Mouse (Mus musculus): Measurements from ENCODE around the gene Bcat2.
A peak's percentile ranks its signal among the peaks of the same experiment; 100 is the strongest.

Gene Bcat2

GRCm38 (mm10) chr7:45574472-45575379, 4.8 kb downstream of the Bcat2 start:
- DNase-seq (ENCODE audit: inconsistent age in 2 of 2, low spot score in 1 of 2) = no peak

GRCm38 (mm10) chr7:45585923-45586322, 16.0 kb downstream of the Bcat2 start:
- DNase-seq (ENCODE audit: inconsistent age in 2 of 2, low spot score in 1 of 2) = peak in 1 of 2 experiments; percentile 4

- peak in 1 of 2 experiments; percentile 32 for DNase-seq (ENCODE audit: inconsistent age in 2 of 2, low spot score in 1 of 2)
Measured at GRCm38 (mm10) chr7:45587631-45588592, 18.0 kb downstream of the Bcat2 start.

DNA sequence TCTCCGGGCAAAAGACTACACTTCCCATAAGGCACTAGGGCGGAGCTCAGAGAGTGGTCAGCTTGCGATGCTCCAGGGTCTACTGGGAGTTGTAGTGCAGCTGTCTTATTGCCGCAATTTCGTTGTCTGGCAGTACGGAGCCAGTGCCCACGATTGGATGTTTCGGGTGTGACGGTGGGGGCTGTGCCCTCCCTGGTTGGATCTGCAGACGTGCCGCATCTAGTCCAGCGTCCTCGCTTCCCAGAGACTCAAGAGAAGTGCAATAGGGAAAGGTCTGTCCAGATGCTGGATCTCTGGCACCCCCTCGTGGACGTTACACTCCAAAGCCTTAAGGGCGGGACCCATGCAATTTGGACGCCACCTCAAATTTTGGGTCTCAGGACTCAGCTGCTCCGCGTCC, 19.2 kb downstream of the Bcat2 start:
- DNase-seq (ENCODE audit: inconsistent age in 2 of 2, low spot score in 1 of 2) = peak; percentile 97 to 98

- peak in 1 of 2 experiments; percentile 21 for DNase-seq (ENCODE audit: inconsistent age in 2 of 2, low spot score in 1 of 2)
Measured at GRCm38 (mm10) chr7:45589898-45590297, 19.9 kb downstream of the Bcat2 start.

DNA sequence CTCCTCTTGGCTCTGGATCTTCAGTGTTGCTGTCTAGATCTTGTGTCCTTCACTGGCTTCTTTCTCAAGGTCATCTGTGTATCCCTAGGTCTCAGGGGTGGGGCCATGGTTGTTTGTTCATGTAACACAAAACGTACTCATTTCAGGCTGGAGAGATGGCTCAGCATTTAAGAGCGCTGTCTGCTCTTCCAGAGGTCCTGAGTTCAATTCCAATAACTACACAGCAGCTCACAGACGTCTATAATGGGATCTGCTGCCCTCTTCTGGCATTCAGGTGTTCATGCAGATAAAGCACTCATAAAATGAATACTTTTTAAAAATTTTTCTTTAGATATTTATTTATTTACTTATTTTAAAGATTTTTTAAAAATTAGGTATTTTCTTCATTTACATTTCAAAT, 20.9 kb downstream of the Bcat2 start:
- peak; percentile 31 to 61 for DNase-seq (ENCODE audit: inconsistent age in 2 of 2, low spot score in 1 of 2)

DNA sequence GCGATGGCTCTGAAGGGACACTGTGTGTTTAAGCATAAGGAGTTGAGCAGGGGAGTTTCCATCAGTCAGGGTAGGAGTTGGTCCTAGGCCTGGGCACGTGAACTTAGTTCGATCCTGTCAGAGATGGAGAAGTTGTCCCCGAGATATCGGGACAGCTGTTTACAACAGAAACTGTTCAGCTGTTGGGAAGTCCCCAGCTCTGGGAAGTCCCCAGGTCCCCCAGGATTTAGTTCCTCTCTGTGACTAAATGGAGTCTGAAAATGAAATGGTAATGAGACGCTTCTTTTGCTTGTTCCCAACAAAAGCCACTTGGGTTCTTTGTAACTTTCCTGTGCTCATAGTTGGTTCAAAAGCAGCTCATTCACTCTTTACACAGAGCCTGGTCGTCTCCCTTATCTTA, 21.9 kb downstream of the Bcat2 start:
- DNase-seq (ENCODE audit: inconsistent age in 2 of 2, low spot score in 1 of 2) = peak in 1 of 2 experiments; percentile 3

DNA sequence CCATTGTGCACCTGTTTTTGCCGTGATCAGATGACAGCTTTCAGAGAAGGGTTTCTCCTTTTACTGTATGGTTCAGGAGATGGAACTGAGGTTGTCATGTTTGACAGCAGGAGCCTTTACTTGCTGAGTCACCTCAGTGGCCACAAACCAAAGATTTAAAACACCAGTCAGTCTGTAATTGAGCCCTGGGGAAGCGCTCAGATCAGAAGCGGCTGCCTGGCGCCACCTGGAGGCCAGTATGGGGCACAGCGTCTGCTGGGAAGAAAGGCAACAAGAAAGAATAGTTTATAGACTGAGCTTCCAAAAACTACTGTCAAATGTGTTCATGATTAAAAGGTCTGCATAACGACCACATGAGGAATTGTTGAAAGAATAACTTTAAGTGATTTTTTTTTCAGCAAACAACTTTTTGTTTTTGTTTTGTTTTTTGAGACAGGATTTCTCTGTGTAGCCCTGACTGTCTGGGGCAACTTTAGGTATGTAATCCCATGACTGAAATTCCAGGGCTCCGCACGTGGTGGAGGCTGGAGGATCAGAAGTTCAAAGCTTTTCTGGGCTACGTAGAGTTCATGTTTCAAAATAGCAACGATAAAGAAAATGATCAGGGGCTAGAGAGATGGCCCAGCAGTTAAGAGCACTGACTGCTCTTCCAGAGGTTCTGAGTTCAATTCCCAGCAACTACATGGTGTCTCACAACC, 23.3 kb downstream of the Bcat2 start:
- DNase-seq (ENCODE audit: inconsistent age in 2 of 2, low spot score in 1 of 2) = peak; percentile 77 to 91

GRCm38 (mm10) chr7:45595176-45595575, 25.2 kb downstream of the Bcat2 start:
- peak in 1 of 2 experiments; percentile 7 for DNase-seq (ENCODE audit: inconsistent age in 2 of 2, low spot score in 1 of 2)

DNA sequence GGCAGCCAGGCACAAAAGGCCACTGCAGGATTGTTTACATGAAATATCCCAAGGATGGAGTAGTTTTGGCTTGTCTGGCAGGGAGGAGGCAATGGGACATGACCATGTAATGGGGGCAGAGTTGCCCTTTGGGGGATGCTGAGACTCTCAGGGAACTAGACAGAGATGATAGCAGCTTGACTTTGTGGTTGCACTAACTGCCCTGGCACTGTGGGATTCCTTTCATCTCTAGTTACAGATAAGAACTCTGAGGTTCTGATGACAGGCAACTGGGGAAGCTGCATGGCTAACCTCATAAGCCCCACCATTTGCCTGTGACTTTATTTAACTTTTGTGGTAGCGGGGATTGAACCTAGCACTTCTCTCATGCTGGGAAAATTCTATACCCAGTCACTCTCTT, 26.2 kb downstream of the Bcat2 start:
- DNase-seq (ENCODE audit: inconsistent age in 2 of 2, low spot score in 1 of 2) = peak in 1 of 2 experiments; percentile 64

GRCm38 (mm10) chr7:45597013-45597412, 27.1 kb downstream of the Bcat2 start:
- no peak for DNase-seq (ENCODE audit: inconsistent age in 2 of 2, low spot score in 1 of 2)

- peak in 1 of 2 experiments; percentile 11 for DNase-seq (ENCODE audit: inconsistent age in 2 of 2, low spot score in 1 of 2)
Measured at GRCm38 (mm10) chr7:45597527-45597926, 27.6 kb downstream of the Bcat2 start.

DNA sequence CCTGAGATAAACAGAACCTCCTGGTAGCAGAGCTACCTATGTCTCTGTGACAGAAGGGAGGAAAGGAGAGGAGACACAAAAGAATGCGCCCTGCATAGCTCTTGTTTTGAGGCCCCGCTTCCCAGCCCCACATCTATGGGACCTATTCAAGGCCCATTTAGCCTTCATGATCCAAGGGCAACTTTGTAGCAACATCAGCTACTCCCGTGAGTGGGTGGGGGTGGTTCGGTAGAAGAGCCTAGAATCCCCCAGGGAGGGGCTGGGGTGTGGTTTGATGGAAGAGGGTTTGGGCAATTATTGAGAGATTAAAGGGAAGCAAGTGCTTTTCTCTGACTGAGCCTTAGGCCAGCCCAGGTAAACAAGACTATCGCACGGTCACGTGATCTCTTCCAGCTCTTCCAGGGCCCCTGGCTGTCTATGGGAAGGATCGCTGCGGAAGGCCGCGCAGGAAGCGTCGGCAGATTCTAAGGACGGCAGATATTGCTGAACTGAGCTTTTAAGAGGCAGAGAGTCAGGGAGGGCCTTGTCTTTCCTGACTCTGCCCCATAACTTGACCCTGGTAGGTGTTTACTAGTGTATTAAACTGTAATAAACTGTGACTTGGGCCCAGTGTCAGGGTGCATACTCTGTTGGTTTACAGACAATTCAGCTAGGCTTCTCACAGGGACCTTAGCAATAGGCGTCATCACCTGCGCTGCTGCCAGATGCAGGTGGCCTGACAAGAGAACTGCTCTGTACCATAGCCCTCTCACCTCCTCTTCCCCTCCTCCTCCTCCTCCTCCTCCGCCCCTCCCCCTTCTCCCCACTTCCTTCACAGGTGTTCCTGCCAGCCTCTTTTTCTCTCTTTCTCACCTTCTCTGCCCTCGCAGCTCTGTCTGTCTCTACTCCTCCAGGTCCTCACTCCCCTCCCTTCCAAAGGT, 29.3 kb downstream of the Bcat2 start:
- DNase-seq (ENCODE audit: inconsistent age in 2 of 2, low spot score in 1 of 2) = peak in 1 of 2 experiments; percentile 5

DNA sequence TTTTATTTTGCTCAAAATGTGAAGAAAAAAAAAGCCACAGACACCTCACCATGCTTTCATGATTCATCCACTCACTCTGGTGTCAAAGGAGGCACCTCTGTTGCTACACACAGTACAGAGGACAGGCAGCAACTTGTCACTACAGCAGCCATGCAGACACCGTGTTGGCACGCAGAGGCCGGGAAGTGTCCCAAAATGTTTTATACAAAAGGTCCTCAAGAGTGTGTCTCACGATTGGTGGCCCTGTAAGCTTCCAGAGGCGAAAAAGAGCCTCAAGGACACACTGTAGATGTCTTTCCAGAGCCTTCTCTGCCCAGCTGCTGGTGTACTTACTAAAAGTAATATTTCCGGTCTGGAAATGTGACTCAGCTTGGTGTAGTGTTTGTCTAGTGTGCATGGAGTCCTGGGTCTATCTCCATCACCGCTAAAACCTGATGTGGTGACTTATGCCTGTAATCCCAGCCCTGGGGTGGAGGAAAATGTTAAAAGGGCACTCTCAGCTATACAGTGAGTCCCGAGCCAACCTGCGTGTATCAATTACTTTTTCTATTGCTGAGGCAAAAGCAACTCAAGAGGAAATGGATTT, 35.8 kb downstream of the Bcat2 start:
- DNase-seq (ENCODE audit: inconsistent age in 2 of 2, low spot score in 1 of 2) = peak; percentile 63 to 80

DNA sequence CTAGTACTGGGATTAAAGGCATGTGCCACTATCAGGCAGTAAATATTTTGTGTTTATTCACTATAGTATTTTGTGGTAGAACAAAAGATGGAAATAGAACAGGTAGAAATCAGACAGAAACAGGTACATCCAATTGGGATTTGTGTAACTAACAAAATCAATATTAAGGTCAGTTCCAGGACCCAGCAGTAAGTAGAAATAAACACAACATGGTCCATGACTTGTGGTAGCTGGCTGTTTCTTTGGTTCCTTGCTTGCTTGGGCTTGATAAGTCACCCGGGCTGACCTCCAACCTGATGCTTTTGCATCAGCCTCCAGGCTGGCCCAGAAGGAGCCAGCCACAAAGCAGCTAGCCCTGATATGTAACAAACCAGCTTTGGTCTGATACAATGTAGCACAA, 39.6 kb downstream of the Bcat2 start:
- DNase-seq (ENCODE audit: inconsistent age in 2 of 2, low spot score in 1 of 2) = no peak

GRCm38 (mm10) chr7:45616277-45616676, 46.3 kb downstream of the Bcat2 start:
- DNase-seq (ENCODE audit: inconsistent age in 2 of 2, low spot score in 1 of 2) = no peak

DNA sequence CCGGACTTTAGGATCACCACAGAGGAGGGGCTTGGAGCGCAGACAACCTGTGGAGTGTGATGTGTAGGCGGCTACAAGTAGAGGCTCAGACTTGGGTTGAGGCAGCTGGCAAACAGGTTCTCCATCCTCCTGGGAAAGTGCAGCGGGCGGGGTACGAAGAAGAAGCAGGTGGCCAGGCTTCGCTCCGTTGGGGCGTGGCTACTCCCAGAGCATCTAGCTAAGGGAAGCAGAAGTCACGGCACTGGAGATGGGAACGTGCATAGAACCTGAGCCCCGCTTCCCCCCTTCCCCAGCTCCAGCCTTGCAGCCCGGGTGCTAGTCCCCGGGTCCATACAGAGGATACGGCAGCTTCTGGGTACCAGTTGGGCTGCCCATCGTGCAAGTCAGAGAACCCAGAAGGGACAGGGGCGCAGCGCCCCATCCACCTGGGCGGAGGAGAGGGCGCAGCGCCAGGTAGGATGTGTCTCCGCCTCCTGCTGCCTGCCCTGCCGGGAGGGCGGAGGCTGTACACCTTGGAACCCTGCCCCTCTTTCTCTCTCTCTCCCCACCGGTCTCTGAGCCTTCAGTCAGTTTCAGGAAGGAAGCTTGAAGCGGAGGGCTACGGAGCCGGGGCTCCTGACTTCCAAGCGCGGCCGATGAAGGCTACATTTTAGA, 47.2 kb downstream of the Bcat2 start, which contains the start of gene Fut1:
Gene Fut1, plus strand, starts transcription at position 248 of the 654 bp plus-strand sequence.
- DNase-seq (ENCODE audit: inconsistent age in 2 of 2, low spot score in 1 of 2) = no peak

GRCm38 (mm10) chr7:45618316-45618715, 48.4 kb downstream of the Bcat2 start:
- no peak for DNase-seq (ENCODE audit: inconsistent age in 2 of 2, low spot score in 1 of 2)

GRCm38 (mm10) chr7:45619592-45619991, 49.6 kb downstream of the Bcat2 start:
- DNase-seq (ENCODE audit: inconsistent age in 2 of 2, low spot score in 1 of 2) = no peak
